Mouse (Mus musculus) CH12F3 (cell line): ENCODE results near the gene Ifna5.

Experiments
- in situ Hi-C: fragments of 300-500 bp; cut with MboI; formaldehyde crosslinking; loops from 2 replicates; pipeline ENCODE4 v1.14.3; 2020; ENCODE audit warnings: low sequenced_read_pairs

Gene Ifna5

GRCm38 (mm10) chr4:88863309-88863708 is 28.0 kb downstream of the Ifna5 start:
- in situ Hi-C loops = no loop called here

GRCm38 (mm10) chr4:88864599-88864998 is 29.3 kb downstream of the Ifna5 start:
- in situ Hi-C loops = no loop called here

GRCm38 (mm10) chr4:88865011-88865569 is 29.8 kb downstream of the Ifna5 start:
- in situ Hi-C loops = no loop called here

- in situ Hi-C loops = no loop called here
Observed at GRCm38 (mm10) chr4:88867366-88867925, 32.1 kb downstream of the Ifna5 start.

- in situ Hi-C loops = no loop called here
Observed at GRCm38 (mm10) chr4:88867926-88868911, 32.9 kb downstream of the Ifna5 start.

GRCm38 (mm10) chr4:88872691-88873090 is 37.4 kb downstream of the Ifna5 start:
- in situ Hi-C loops = loop anchor here (5.0 kb wide), 1 partner anchor 655 kb away; no protein-coding TSS in a partner anchor

- in situ Hi-C loops = no loop called here
Observed at GRCm38 (mm10) chr4:88875435-88876095, 40.2 kb downstream of the Ifna5 start.

GRCm38 (mm10) chr4:88876520-88876919 is 41.2 kb downstream of the Ifna5 start:
- in situ Hi-C loops = no loop called here

GRCm38 (mm10) chr4:88878246-88878645 is 42.9 kb downstream of the Ifna5 start:
- in situ Hi-C loops = no loop called here

- in situ Hi-C loops = no loop called here
Observed at GRCm38 (mm10) chr4:88878772-88879171, 43.4 kb downstream of the Ifna5 start.

- in situ Hi-C loops = no loop called here
Observed at GRCm38 (mm10) chr4:88880101-88880500, 44.8 kb downstream of the Ifna5 start, which contains the start of gene Ifne. Gene Ifne (minus strand): TSS chr4:88880201.
